Mouse (Mus musculus) forebrain, embryonic 16.5 days (tissue): ENCODE data around the gene Mvk. TPM values are rescaled to one million over a fixed set of nuclear protein-coding genes. Genes with fewer than 3 reads are reported as not detected.

Experiments
- ATAC-seq: fragments of 200-750 bp; cut with Nextera tagmentation; 2 replicates; pipeline ENCODE4 v1.8.0; 2017; ENCODE audit warnings: mild to moderate bottlenecking, moderate library complexity
- H3K27ac ChIP-seq: fragments of 300-500 bp; sonication (generic); 2 replicates; pipeline ENCODE4 v1.5.1; 2014; ENCODE audit warnings: low read length, control low read depth
- H3K27me3 ChIP-seq: fragments of 300-500 bp; sonication (generic); replicated peaks from 2 replicates; pipeline ENCODE4 v1.6.1; 2014; ENCODE audit warnings: low read length; ENCODE audit not compliant: control insufficient read depth, insufficient read depth
- H3K36me3 ChIP-seq: fragments of 300-500 bp; sonication (generic); 2 replicates; pipeline ENCODE4 v1.6.1; 2014; ENCODE audit not compliant: control insufficient read depth, insufficient read depth
- H3K4me1 ChIP-seq: fragments of 300-500 bp; sonication (generic); replicated peaks from 2 replicates; pipeline ENCODE4 v1.6.1; 2014; ENCODE audit warnings: low read length; ENCODE audit not compliant: control insufficient read depth, insufficient read depth
- H3K4me2 ChIP-seq: fragments of 300-500 bp; sonication (generic); 2 replicates; pipeline ENCODE4 v1.6.1; 2014; ENCODE audit warnings: mild to moderate bottlenecking, low read length, control low read depth
- H3K4me3 ChIP-seq: fragments of 300-500 bp; sonication (generic); replicated peaks from 2 replicates; pipeline ENCODE4 v1.5.1; 2014; ENCODE audit warnings: mild to moderate bottlenecking, low read length, control low read depth
- H3K9ac ChIP-seq: fragments of 300-500 bp; sonication (generic); replicated peaks from 2 replicates; pipeline ENCODE4 v1.6.1; 2014; ENCODE audit warnings: low read depth, low read length, control low read depth
- H3K9me3 ChIP-seq: fragments of 300-500 bp; sonication (generic); 2 replicates; pipeline ENCODE4 v1.6.1; 2016; ENCODE audit warnings: low read length; ENCODE audit not compliant: control insufficient read depth
- WGBS: fragments of 180-500 bp; shearing (Covaris S2); extraction: QIAGEN DNeasy Blood & Tissue Kit; methylation state at CpG from one replicate; pipeline ENCODE4 v1.1.7; 2014; 5-methylcytosine and 5-hydroxymethylcytosine counted together
- polyA plus RNA-seq: library from polyadenylated mRNA; unstranded; fragments of >200 nt; fragmentation: Nextera tagmentation; extraction: Ambion mirVana; gene quantifications from 2 replicates; pipeline ENCODE4 v1.2.1, GENCODE M21; 2015

Gene Mvk
- polyA plus RNA-seq: 44.0 and 48.1 TPM in 2 replicates

DNA sequence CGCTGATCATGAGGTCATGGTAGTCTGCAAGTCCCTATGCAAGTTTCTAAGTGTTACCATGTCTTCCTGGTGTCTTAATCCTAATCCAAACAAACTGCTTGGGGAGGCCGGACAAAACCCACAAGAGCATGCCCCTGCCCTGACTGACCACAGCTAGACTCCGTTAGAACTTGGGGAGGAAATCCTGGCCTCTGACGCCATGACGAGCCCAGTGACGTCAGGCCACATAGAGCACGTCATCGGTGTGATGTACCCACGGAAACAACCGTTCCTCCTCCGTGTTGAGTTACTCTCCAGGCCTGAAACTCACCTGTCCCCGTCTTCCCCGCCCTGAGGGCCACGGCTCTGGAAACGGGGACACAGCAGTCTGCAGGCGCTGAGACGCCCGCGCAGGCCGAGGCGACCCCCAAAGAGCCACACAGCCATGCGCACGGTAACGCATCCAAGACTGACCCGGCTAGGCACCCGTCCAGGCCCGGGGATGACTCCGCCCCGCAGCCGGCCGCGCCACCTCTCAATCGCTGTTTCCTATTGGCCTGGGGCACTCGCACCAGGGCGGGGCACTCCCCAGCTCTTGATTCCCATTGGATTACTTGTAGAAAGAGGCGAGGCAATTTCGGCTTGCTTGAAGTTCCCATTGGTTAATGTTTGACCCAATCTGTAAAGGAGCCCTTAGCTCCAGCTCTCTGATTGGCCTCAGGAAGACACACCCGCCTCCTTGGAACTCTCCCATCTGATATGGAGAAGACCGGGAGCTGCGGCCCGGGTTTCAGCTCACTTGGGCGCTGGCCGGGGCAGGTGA lies at the start of gene Mvk, which contains the start of gene Mmab:
Gene Mvk (plus strand): TSS at position 704 of the 802 bp plus-strand sequence.
Gene Mmab (minus strand): TSS at position 495 of the 802 bp plus-strand sequence.
- ATAC-seq: peak; percentile 99
- peaks cover 10% of the 10 kb centered on the region for H3K4me1 ChIP-seq
- WGBS: 3% methylated on average over 43 of the region's 43 CpGs
- H3K4me2 ChIP-seq: peak within 1 kb of the TSS; percentile 89
- no peaks in the 10 kb centered on the region for H3K27me3 ChIP-seq
- H3K36me3 ChIP-seq: no peaks in the 10 kb centered on the region
- peak within 1 kb of the TSS; percentile 71 for H3K9ac ChIP-seq
- H3K4me3 ChIP-seq: peak within 1 kb of the TSS; percentile 69
- no peaks in the 10 kb centered on the region for H3K9me3 ChIP-seq
- H3K27ac ChIP-seq: peak within 1 kb of the TSS; percentile 62

DNA sequence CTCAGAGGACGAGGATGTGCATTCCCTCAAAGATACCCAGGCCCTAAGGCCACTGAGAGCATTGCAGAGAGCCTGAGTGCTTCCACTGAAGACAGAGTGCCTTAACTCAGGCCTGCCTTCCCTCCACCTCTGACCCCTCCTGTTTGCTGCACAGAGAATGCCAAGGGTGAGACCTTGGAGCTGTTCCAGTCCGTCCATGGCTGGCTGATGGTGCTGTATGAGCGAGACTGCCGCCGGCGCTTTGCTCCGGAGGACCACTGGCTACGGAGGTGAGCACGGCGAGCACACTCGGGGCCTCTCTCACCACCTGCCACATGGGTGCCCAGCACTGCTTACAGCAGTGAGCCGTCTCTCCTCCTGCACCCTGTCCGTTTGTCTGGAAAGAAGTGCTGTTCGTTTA lies 37.5 kb upstream of the Mvk start:
- no peak for ATAC-seq
- Histone ChIP-seq H3K4me3 (no peak overlapping the region), H3K9me3 (no peaks in the 10 kb centered on the region), H3K9ac (no peak overlapping the region), H3K4me1 (no peaks in the 10 kb centered on the region), H3K27me3 (no peaks in the 10 kb centered on the region), H3K36me3 (peaks cover 58% of the 10 kb centered on the region), H3K4me2 (no peak overlapping the region), H3K27ac (no peak overlapping the region)
- WGBS: 93% methylated on average over 14 of the region's 14 CpGs

GRCm38 (mm10) chr5:114407269-114407668 lies 36.8 kb upstream of the Mvk start:
- H3K36me3 ChIP-seq: peaks cover 61% of the 10 kb centered on the region
- H3K4me2 ChIP-seq: no peak overlapping the region
- H3K27ac ChIP-seq: no peak overlapping the region
- no peak overlapping the region for H3K4me3 ChIP-seq
- H3K27me3 ChIP-seq: no peaks in the 10 kb centered on the region
- H3K4me1 ChIP-seq: no peaks in the 10 kb centered on the region
- 73% methylated on average over 10 of the region's 10 CpGs for WGBS
- no peak overlapping the region for H3K9ac ChIP-seq
- ATAC-seq: no peak
- no peaks in the 10 kb centered on the region for H3K9me3 ChIP-seq

DNA sequence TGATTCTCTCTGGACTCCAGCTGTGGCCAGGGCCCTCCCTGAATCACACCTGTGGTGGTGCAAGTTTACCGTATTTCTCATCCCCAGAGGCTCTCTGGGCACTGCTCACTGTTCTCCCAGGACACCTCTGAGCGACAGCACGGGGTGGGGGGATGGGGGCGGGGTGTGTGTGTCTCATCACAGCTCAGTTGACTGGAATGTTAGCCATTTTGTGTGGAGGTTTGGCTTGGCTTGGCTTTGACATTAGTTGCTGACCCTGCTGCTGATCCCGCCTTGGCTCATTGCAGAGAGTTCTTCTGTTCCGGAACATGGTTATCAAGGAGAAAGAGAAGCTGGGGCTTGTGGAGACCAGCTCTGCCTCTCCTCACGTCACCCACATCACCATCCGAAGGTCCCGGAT lies 36.3 kb upstream of the Mvk start:
- no peaks in the 10 kb centered on the region for H3K4me1 ChIP-seq
- 91% methylated on average over 9 of the region's 9 CpGs for WGBS
- H3K4me3 ChIP-seq: no peak overlapping the region
- H3K36me3 ChIP-seq: peaks cover 61% of the 10 kb centered on the region
- no peaks in the 10 kb centered on the region for H3K9me3 ChIP-seq
- no peak overlapping the region for H3K9ac ChIP-seq
- no peak overlapping the region for H3K27ac ChIP-seq
- ATAC-seq: no peak
- H3K4me2 ChIP-seq: no peak overlapping the region
- H3K27me3 ChIP-seq: no peaks in the 10 kb centered on the region

- Histone ChIP-seq H3K9ac (no peak overlapping the region), H3K27ac (no peak overlapping the region), H3K27me3 (no peaks in the 10 kb centered on the region), H3K4me3 (no peak overlapping the region), H3K36me3 (peaks cover 56% of the 10 kb centered on the region), H3K4me2 (no peak overlapping the region), H3K9me3 (no peaks in the 10 kb centered on the region), H3K4me1 (no peaks in the 10 kb centered on the region)
- 92% methylated on average over 11 of the region's 11 CpGs for WGBS
- no peak for ATAC-seq
These were observed 35.2 kb upstream of the Mvk start for GRCm38 (mm10) chr5:114408846-114409245.

- H3K4me3 ChIP-seq: no peak overlapping the region
- no peaks in the 10 kb centered on the region for H3K4me1 ChIP-seq
- ATAC-seq: no peak
- H3K9me3 ChIP-seq: no peaks in the 10 kb centered on the region
- no peak overlapping the region for H3K27ac ChIP-seq
- no peak overlapping the region for H3K4me2 ChIP-seq
- WGBS: 86% methylated on average over 13 of the region's 13 CpGs
- H3K27me3 ChIP-seq: no peaks in the 10 kb centered on the region
- H3K9ac ChIP-seq: no peak overlapping the region
- peaks cover 43% of the 10 kb centered on the region for H3K36me3 ChIP-seq
These were observed 33.6 kb upstream of the Mvk start for GRCm38 (mm10) chr5:114410429-114410828.

DNA sequence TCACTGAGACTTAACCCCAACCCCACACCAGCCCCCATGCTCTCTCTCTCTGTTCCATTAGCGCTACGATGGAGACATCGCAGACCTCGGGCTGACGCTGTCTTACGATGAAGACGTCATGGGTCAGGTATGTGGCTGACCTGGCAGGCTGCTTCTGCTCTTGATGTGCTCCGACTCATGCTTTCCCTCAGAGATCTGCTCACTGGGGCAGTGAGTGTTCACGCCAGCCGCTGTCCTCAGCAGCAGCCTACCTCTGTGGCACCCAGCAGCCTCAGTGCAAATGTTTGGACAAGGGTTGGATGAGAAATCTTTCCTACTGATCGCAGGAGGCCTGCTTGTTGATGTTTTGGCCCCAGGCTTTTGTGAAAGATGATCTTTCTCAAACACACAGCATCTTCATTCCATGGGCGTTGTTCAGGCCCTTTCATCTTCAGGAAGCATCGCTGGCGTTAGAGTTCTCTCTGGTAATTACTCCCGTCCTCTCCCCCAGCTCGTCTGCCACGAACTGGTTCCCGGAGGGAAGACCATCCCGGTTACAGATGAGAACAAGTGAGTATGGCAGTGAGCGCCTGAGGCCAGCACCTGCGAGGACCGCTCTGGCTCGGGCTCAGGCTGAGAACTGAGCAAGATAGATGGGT lies 31.6 kb upstream of the Mvk start:
- Histone ChIP-seq H3K9ac (no peak overlapping the region), H3K4me2 (no peak overlapping the region), H3K4me1 (no peaks in the 10 kb centered on the region), H3K4me3 (no peak overlapping the region), H3K36me3 (peaks cover 36% of the 10 kb centered on the region), H3K9me3 (no peaks in the 10 kb centered on the region), H3K27ac (no peak overlapping the region), H3K27me3 (no peaks in the 10 kb centered on the region)
- no peak for ATAC-seq
- 88% methylated on average over 23 of the region's 23 CpGs for WGBS

GRCm38 (mm10) chr5:114413067-114413735 lies 30.9 kb upstream of the Mvk start:
- no peak for ATAC-seq

DNA sequence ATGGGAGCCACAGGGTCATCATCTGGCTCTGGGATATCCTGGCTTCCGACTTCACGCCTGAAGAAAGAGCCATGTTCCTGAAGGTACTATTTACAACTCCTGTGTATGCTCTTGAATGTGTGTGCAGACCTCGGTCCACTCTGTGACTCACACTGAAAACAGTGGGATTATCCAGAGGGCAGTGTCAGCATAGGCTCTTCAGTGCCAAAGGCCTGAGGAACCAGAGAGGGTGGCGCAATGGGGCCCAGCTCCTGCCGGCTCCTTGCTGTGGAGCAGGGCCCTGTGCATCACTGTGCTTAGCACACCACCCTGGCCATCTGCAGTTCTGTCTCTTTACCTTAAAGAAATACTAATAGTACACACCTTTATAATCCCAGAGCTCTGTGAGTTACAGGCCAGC lies 28.5 kb upstream of the Mvk start:
- ATAC-seq: no peak
- Histone ChIP-seq H3K9ac (no peak overlapping the region), H3K4me1 (no peaks in the 10 kb centered on the region), H3K27me3 (no peaks in the 10 kb centered on the region), H3K9me3 (no peaks in the 10 kb centered on the region), H3K27ac (no peak overlapping the region), H3K4me3 (no peak overlapping the region), H3K36me3 (peaks cover 34% of the 10 kb centered on the region), H3K4me2 (no peak overlapping the region)
- WGBS: 96% methylated on average over 5 of the region's 5 CpGs

More at GRCm38 (mm10) chr5:114413067-114413735, 30.9 kb upstream of the Mvk start:
- H3K4me1 ChIP-seq: no peaks in the 10 kb centered on the region
- H3K9me3 ChIP-seq: no peaks in the 10 kb centered on the region
- no peak overlapping the region for H3K4me2 ChIP-seq
- H3K9ac ChIP-seq: no peak overlapping the region
- peaks cover 30% of the 10 kb centered on the region for H3K36me3 ChIP-seq
- no peak overlapping the region for H3K4me3 ChIP-seq
- no peaks in the 10 kb centered on the region for H3K27me3 ChIP-seq
- WGBS: 87% methylated on average over 16 of the region's 16 CpGs
- no peak overlapping the region for H3K27ac ChIP-seq
